Mouse (Mus musculus): Measurements from ENCODE around the gene Oaf.

DNA sequence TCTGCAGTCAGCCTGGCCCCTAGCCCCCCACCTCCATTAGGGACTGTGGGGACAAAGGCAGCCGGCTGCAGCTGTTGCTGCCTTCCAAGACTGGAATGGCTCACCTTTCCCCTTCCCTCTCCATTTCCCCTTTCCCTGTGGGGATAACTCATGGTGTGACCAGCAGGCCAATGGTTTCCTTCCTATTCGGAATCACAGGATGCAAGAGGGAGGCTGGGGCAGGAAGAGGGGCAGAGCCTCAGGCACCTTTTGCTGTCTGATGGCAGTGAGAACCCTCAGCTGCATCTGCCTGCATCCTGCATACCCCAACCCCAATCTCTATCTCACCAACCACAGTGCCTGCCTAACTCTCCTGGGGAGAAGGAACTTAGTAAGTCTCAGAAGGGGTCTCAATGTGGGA lies 14.2 kb downstream of the Oaf start:
- TF ChIP-seq EP300 (IDR thresholded peaks at IDR 0.05; ENCODE audit: low read depth) (no peak), CTCF (IDR thresholded peaks at IDR 0.05; ENCODE audit: low read depth) (no peak)
